Mouse (Mus musculus): ENCODE measurements around the gene Gm4952. TPM values are rescaled to one million over a fixed set of nuclear protein-coding genes. Genes with fewer than 3 reads are reported as not detected.

The Gm4952 gene
- total RNA-seq, 2 experiments from 2014 or later: not detected

Other genes with a start within 250 kb of the Gm4952 start
- not detected in 2 replicates for gene Olfr1440, start 212.7 kb upstream of the Gm4952 start, total RNA-seq (2014; fragmentation: Nextera tagmentation)
- not detected in 2 replicates for gene Olfr1440, start 212.7 kb upstream of the Gm4952 start, total RNA-seq (2017)
- gene Olfr1441, start 182.5 kb upstream of the Gm4952 start, total RNA-seq (2014; fragmentation: Nextera tagmentation): not detected in 2 replicates
- not detected in 2 replicates for gene Olfr1441, start 182.5 kb upstream of the Gm4952 start, total RNA-seq (2017)
- not detected in 2 replicates for gene Pfpl, start 172.1 kb upstream of the Gm4952 start, total RNA-seq (2014; fragmentation: Nextera tagmentation)
- gene Pfpl, start 172.1 kb upstream of the Gm4952 start, total RNA-seq (2017): not detected in 2 replicates
- gene Mpeg1, start 139.2 kb upstream of the Gm4952 start, total RNA-seq (2014; fragmentation: Nextera tagmentation): 1.4 and 2.4 TPM in 2 replicates
- 2.6 and 5.4 TPM in 2 replicates for gene Mpeg1, start 139.2 kb upstream of the Gm4952 start, total RNA-seq (2017)
- 0.77 TPM in 1 of 2 replicates, not detected in the other for gene Dtx4, start 98.5 kb upstream of the Gm4952 start, total RNA-seq (2014; fragmentation: Nextera tagmentation)
- 0.46 TPM in 1 of 2 replicates, not detected in the other for gene Dtx4, start 98.5 kb upstream of the Gm4952 start, total RNA-seq (2017)
- gene Fam111a, start 54.2 kb upstream of the Gm4952 start, total RNA-seq (2014; fragmentation: Nextera tagmentation): 52.2 and 72.8 TPM in 2 replicates
- 118 and 128 TPM in 2 replicates for gene Fam111a, start 54.2 kb upstream of the Gm4952 start, total RNA-seq (2017)
- not detected in 2 replicates for gene Glyat, start 33.3 kb downstream of the Gm4952 start, total RNA-seq (2014; fragmentation: Nextera tagmentation)
- gene Glyat, start 33.3 kb downstream of the Gm4952 start, total RNA-seq (2017): not detected in 2 replicates
- gene Olfr1442, start 70.5 kb downstream of the Gm4952 start, total RNA-seq (2014; fragmentation: Nextera tagmentation): not detected in 2 replicates
- gene Olfr1442, start 70.5 kb downstream of the Gm4952 start, total RNA-seq (2017): not detected in 2 replicates
- not detected in 2 replicates for gene Olfr1443, start 78.1 kb downstream of the Gm4952 start, total RNA-seq (2014; fragmentation: Nextera tagmentation)
- gene Olfr1443, start 78.1 kb downstream of the Gm4952 start, total RNA-seq (2017): not detected in 2 replicates
- gene Keg1, start 95.8 kb downstream of the Gm4952 start, total RNA-seq (2014; fragmentation: Nextera tagmentation): not detected in 2 replicates
- gene Keg1, start 95.8 kb downstream of the Gm4952 start, total RNA-seq (2017): not detected in 2 replicates
- gene Cntf, start 165.7 kb downstream of the Gm4952 start, total RNA-seq (2014; fragmentation: Nextera tagmentation): 7.3 and 13.5 TPM in 2 replicates
- gene Cntf, start 165.7 kb downstream of the Gm4952 start, total RNA-seq (2017): 1.3 and 2.1 TPM in 2 replicates
- gene Zfp91, start 196.2 kb downstream of the Gm4952 start, total RNA-seq (2014; fragmentation: Nextera tagmentation): 62.4 and 66.6 TPM in 2 replicates
- gene Zfp91, start 196.2 kb downstream of the Gm4952 start, total RNA-seq (2017): 105 and 123 TPM in 2 replicates
- 0.50 and 0.64 TPM in 2 replicates for gene Lpxn, start 196.2 kb downstream of the Gm4952 start, total RNA-seq (2014; fragmentation: Nextera tagmentation)
- gene Lpxn, start 196.2 kb downstream of the Gm4952 start, total RNA-seq (2017): 0.80 and 3.6 TPM in 2 replicates
- not detected in 2 replicates for gene Gm5244, start 246.7 kb downstream of the Gm4952 start, total RNA-seq (2014; fragmentation: Nextera tagmentation)
- gene Gm5244, start 246.7 kb downstream of the Gm4952 start, total RNA-seq (2017): not detected in 2 replicates